Mouse (Mus musculus): ENCODE measurements around the gene Gm21985. TPM values are rescaled to one million over a fixed set of nuclear protein-coding genes. Genes with fewer than 3 reads are reported as not detected.
A peak's percentile ranks its signal among the peaks of the same experiment; 100 is the strongest.

Gene Gm21985
- polyA plus RNA-seq, 1 experiment: 2.2 TPM

DNA sequence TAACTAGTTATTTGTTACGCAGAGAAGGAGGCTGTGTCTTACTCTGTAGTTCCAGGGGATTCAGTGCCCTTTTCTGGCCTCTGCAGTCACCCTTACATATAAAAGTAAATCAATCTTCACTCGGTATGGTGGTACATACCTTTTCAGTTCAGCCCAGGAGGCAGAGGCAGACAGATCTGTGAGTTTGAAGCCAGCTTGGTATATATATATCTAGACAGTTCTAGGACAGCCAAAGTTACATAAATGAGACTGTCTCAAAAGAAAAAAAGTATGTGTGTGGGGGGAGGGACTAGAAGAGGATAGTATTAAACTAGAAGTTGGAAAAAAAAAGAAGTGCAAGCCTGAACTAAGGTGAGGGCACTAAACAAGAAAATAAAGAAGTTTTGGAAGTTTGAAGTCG is 82.1 kb downstream of the Gm21985 start:
- Histone ChIP-seq H3K27ac (ENCODE audit: insufficient read depth, low read length) (no peak overlapping the region), H3K27me3 (ENCODE audit: control insufficient read depth, insufficient read depth, low read length, poor library complexity, severe bottlenecking) (no peaks in the 10 kb centered on the region), H3K36me3 (ENCODE audit: control insufficient read depth, insufficient read depth, low read length, poor library complexity, severe bottlenecking) (no peaks in the 10 kb centered on the region; the same call in 1 of the 2 replicates), H3K9ac (ENCODE audit: low read depth, poor library complexity, severe bottlenecking) (no peak overlapping the region), H3K4me1 (ENCODE audit: control insufficient read depth, insufficient read depth, low read length) (no peaks in the 10 kb centered on the region), H3K4me3 (ENCODE audit: low read depth, low read length) (no peak overlapping the region), H3K9me3 (replicated peaks; ENCODE audit: control insufficient read depth, insufficient read depth, low read length, poor library complexity, severe bottlenecking) (no peaks in the 10 kb centered on the region)
- TF ChIP-seq CTCF (IDR thresholded peaks at IDR 0.05; ENCODE audit: low read depth, low read length) (no peak), EP300 (IDR thresholded peaks at IDR 0.05; ENCODE audit: insufficient read depth, low read depth, low read length) (no peak), POLR2A (IDR thresholded peaks at IDR 0.05; ENCODE audit: insufficient read depth, low read length) (no peak)

DNA sequence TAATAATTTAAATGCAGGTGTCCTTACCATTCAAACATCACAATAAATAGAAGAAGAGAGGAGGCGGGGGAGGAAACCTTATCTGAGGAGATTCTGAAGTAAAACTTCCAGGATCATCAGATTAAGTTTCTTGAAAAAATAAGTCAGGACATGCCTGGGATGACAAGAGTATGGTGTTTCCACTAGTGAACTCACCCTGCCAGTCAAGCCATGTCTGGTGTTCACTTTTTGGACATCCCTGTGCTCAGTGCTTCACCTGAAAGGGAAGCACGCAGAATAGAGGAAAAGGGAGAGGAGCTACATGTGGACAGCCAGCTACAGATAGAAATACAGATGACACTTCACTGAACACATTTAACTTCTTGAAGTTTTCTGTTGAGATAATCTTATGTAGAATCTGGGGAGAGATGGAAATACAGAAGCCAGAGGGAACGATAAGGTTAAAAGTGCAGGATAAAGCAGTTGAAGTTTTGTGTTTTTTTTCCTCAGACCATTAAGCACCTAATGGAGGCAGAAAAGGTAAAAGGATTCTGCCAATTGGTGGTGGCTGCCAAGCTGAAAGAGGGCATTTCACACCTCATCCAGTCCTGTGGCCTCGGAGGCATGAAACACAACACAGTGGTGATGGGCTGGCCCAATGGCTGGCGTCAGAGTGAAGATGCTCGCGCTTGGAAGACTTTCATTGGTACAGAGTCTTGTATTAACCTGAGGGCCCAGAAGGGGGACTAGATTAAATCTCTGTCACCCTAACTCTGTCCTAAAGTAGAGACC is 87.8 kb downstream of the Gm21985 start:
- Histone ChIP-seq H3K9me3 (replicated peaks; ENCODE audit: control insufficient read depth, insufficient read depth, low read length, poor library complexity, severe bottlenecking) (no peaks in the 10 kb centered on the region), H3K27me3 (ENCODE audit: control insufficient read depth, insufficient read depth, low read length, poor library complexity, severe bottlenecking) (no peaks in the 10 kb centered on the region)
- no peak for TF ChIP-seq POLR2A (IDR thresholded peaks at IDR 0.05; ENCODE audit: insufficient read depth, low read length)
- TF ChIP-seq EP300 (IDR thresholded peaks at IDR 0.05; ENCODE audit: insufficient read depth, low read depth, low read length): no peak
- TF ChIP-seq CTCF (IDR thresholded peaks at IDR 0.05; ENCODE audit: low read depth, low read length): no peak

GRCm38 (mm10) chr2:112359611-112360010 is 93.5 kb downstream of the Gm21985 start:
- no peak overlapping the region for H3K27ac ChIP-seq (ENCODE audit: insufficient read depth, low read length)
- H3K9ac ChIP-seq (ENCODE audit: low read depth, poor library complexity, severe bottlenecking): no peak overlapping the region
- peaks cover 26% of the 10 kb centered on the region for H3K36me3 ChIP-seq (ENCODE audit: control insufficient read depth, insufficient read depth, low read length, poor library complexity, severe bottlenecking)
- no peak overlapping the region for H3K4me3 ChIP-seq (ENCODE audit: low read depth, low read length)
- H3K27me3 ChIP-seq (ENCODE audit: control insufficient read depth, insufficient read depth, low read length, poor library complexity, severe bottlenecking): no peaks in the 10 kb centered on the region
- no peaks in the 10 kb centered on the region for H3K4me1 ChIP-seq (ENCODE audit: control insufficient read depth, insufficient read depth, low read length)
- TF ChIP-seq CTCF (IDR thresholded peaks at IDR 0.05; ENCODE audit: low read depth, low read length): no peak
- TF ChIP-seq POLR2A (IDR thresholded peaks at IDR 0.05; ENCODE audit: insufficient read depth, low read length): no peak
- TF ChIP-seq EP300 (IDR thresholded peaks at IDR 0.05; ENCODE audit: insufficient read depth, low read depth, low read length): no peak
- no peaks in the 10 kb centered on the region for H3K9me3 ChIP-seq (replicated peaks; ENCODE audit: control insufficient read depth, insufficient read depth, low read length, poor library complexity, severe bottlenecking)

More for the DNA sequence above, 87.8 kb downstream of the Gm21985 start:
- Histone ChIP-seq H3K4me1 (ENCODE audit: control insufficient read depth, insufficient read depth, low read length) (no peaks in the 10 kb centered on the region), H3K36me3 (ENCODE audit: control insufficient read depth, insufficient read depth, low read length, poor library complexity, severe bottlenecking) (peaks cover 3% of the 10 kb centered on the region; the same call in 1 of the 2 replicates), H3K4me3 (ENCODE audit: low read depth, low read length) (no peak overlapping the region), H3K27ac (ENCODE audit: insufficient read depth, low read length) (no peak overlapping the region), H3K9ac (ENCODE audit: low read depth, poor library complexity, severe bottlenecking) (no peak overlapping the region)

DNA sequence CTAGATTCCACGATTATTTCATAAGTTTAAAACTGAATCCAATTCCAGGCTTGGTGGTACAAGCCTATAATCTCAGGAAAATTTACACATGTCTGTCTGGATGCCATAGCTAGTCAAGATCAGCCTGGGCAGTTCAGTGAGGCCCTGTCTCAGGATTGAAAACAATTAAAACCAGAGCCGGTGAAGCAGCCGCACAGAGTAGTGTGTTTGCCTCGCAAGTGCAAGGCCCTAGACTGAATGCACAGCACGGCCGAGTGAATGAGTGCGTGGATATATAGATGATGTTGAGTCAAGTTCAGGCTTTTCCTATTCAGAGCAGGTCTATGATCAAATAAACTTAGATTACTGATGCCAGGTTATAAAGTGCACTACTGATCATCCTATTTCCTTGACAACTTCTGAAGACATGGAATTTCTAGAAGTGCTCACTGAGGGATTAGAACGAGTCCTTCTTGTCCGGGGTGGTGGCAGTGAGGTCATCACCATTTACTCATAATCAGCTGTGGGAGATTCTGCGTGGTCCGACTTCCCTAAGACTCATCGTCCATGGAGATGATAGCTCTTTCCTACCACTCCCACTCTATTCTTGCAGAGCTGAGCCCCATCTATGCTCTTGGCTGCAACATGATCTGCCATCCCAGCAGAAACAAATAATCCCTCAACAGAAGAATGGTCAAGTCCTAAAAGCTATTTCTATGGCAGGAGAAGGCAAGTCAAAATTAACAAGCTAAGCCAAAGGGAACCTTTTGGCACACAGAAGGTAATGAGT is 94.1 kb downstream of the Gm21985 start:
- TF ChIP-seq POLR2A (IDR thresholded peaks at IDR 0.05; ENCODE audit: insufficient read depth, low read length): no peak
- TF ChIP-seq CTCF (IDR thresholded peaks at IDR 0.05; ENCODE audit: low read depth, low read length): no peak
- TF ChIP-seq EP300 (IDR thresholded peaks at IDR 0.05; ENCODE audit: insufficient read depth, low read depth, low read length): no peak
- Histone ChIP-seq H3K9me3 (replicated peaks; ENCODE audit: control insufficient read depth, insufficient read depth, low read length, poor library complexity, severe bottlenecking) (no peaks in the 10 kb centered on the region), H3K27ac (ENCODE audit: insufficient read depth, low read length) (no peak overlapping the region), H3K36me3 (ENCODE audit: control insufficient read depth, insufficient read depth, low read length, poor library complexity, severe bottlenecking) (peaks cover 26% of the 10 kb centered on the region), H3K9ac (ENCODE audit: low read depth, poor library complexity, severe bottlenecking) (no peak overlapping the region), H3K27me3 (ENCODE audit: control insufficient read depth, insufficient read depth, low read length, poor library complexity, severe bottlenecking) (no peaks in the 10 kb centered on the region), H3K4me1 (ENCODE audit: control insufficient read depth, insufficient read depth, low read length) (no peaks in the 10 kb centered on the region), H3K4me3 (ENCODE audit: low read depth, low read length) (no peak overlapping the region)

GRCm38 (mm10) chr2:112360781-112361169 is 94.7 kb downstream of the Gm21985 start:
- H3K4me1 ChIP-seq (ENCODE audit: control insufficient read depth, insufficient read depth, low read length): no peaks in the 10 kb centered on the region
- H3K27me3 ChIP-seq (ENCODE audit: control insufficient read depth, insufficient read depth, low read length, poor library complexity, severe bottlenecking): no peaks in the 10 kb centered on the region
- no peak overlapping the region for H3K4me3 ChIP-seq (ENCODE audit: low read depth, low read length)
- H3K9ac ChIP-seq (ENCODE audit: low read depth, poor library complexity, severe bottlenecking): no peak overlapping the region
- no peaks in the 10 kb centered on the region for H3K9me3 ChIP-seq (replicated peaks; ENCODE audit: control insufficient read depth, insufficient read depth, low read length, poor library complexity, severe bottlenecking)
- H3K27ac ChIP-seq (ENCODE audit: insufficient read depth, low read length): no peak overlapping the region
- no peak for TF ChIP-seq CTCF (IDR thresholded peaks at IDR 0.05; ENCODE audit: low read depth, low read length)
- TF ChIP-seq POLR2A (IDR thresholded peaks at IDR 0.05; ENCODE audit: insufficient read depth, low read length): no peak
- TF ChIP-seq EP300 (IDR thresholded peaks at IDR 0.05; ENCODE audit: insufficient read depth, low read depth, low read length): no peak
- peaks cover 26% of the 10 kb centered on the region for H3K36me3 ChIP-seq (ENCODE audit: control insufficient read depth, insufficient read depth, low read length, poor library complexity, severe bottlenecking)

DNA sequence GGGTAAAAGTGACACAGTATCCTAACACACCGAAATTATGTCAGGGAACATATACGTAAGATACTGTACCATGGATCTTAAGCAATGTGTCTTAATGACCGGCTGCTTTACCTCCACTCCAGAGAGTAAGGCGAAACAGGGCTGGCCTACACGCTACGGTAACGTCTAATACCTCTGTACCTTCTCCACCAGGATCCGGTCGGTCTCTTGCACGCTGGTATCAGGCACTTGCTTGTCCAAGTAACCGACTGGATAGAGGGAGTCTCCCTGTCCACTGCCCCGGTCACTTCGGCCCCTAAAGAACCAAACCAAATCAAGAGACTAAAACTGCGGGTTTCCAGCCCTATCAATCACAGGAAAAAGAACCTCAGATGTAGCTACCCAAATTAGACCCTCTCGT is 101.1 kb downstream of the Gm21985 start:
- Histone ChIP-seq H3K4me1 (ENCODE audit: control insufficient read depth, insufficient read depth, low read length) (no peaks in the 10 kb centered on the region), H3K36me3 (ENCODE audit: control insufficient read depth, insufficient read depth, low read length, poor library complexity, severe bottlenecking) (peaks cover 14% of the 10 kb centered on the region), H3K27me3 (ENCODE audit: control insufficient read depth, insufficient read depth, low read length, poor library complexity, severe bottlenecking) (no peaks in the 10 kb centered on the region), H3K27ac (ENCODE audit: insufficient read depth, low read length) (no peak overlapping the region), H3K4me3 (ENCODE audit: low read depth, low read length) (peak overlapping the region; percentile 95), H3K9ac (ENCODE audit: low read depth, poor library complexity, severe bottlenecking) (peak overlapping the region; percentile 95), H3K9me3 (replicated peaks; ENCODE audit: control insufficient read depth, insufficient read depth, low read length, poor library complexity, severe bottlenecking) (no peaks in the 10 kb centered on the region)
- TF ChIP-seq EP300 (IDR thresholded peaks at IDR 0.05; ENCODE audit: insufficient read depth, low read depth, low read length) (no peak), CTCF (IDR thresholded peaks at IDR 0.05; ENCODE audit: low read depth, low read length) (no peak), POLR2A (IDR thresholded peaks at IDR 0.05; ENCODE audit: insufficient read depth, low read length) (no peak)
